Mouse (Mus musculus) forebrain, embryonic 14.5 days (tissue): ENCODE data around the gene Foxo3. TPM values are rescaled to one million over a fixed set of nuclear protein-coding genes. Genes with fewer than 3 reads are reported as not detected.

Experiments used
- ATAC-seq: fragments of 200-750 bp; cut with Nextera tagmentation; 2 replicates; pipeline ENCODE4 v1.8.0; 2017; ENCODE audit warnings: mild to moderate bottlenecking, moderate library complexity
- DNase-seq: peaks from one replicate; pipeline ENCODE4 v3.0.0-alpha.2; 2015; ENCODE audit warnings: low spot score
- H3K27ac ChIP-seq: fragments of 300-500 bp; sonication (generic); 2 replicates; pipeline ENCODE4 v1.5.1; 2014; ENCODE audit warnings: low read depth, mild to moderate bottlenecking, control low read depth, low read length, moderate library complexity
- H3K27me3 ChIP-seq: fragments of 300-500 bp; sonication (generic); replicated peaks from 2 replicates; pipeline ENCODE4 v1.6.1; 2014; ENCODE audit warnings: low read length, control low read depth, mixed read lengths; ENCODE audit not compliant: control insufficient read depth, insufficient read depth
- H3K36me3 ChIP-seq: fragments of 300-500 bp; sonication (generic); 2 replicates; pipeline ENCODE4 v1.6.1; 2014; ENCODE audit warnings: low read length, control low read depth; ENCODE audit not compliant: control insufficient read depth, insufficient read depth
- H3K4me1 ChIP-seq: fragments of 300-500 bp; sonication (generic); 2 replicates; pipeline ENCODE4 v1.6.1; 2014; ENCODE audit warnings: antibody characterized with exemption, low read length, control low read depth; ENCODE audit not compliant: control insufficient read depth, insufficient read depth
- H3K4me2 ChIP-seq: fragments of 300-500 bp; sonication (generic); 2 replicates; pipeline ENCODE4 v1.6.1; 2014; ENCODE audit warnings: mild to moderate bottlenecking, control low read depth, low read length
- H3K4me3 ChIP-seq: fragments of 300-500 bp; sonication (generic); 2 replicates; pipeline ENCODE4 v1.5.1; 2014; ENCODE audit warnings: low read depth, low read length, control low read depth
- H3K9ac ChIP-seq: fragments of 300-500 bp; sonication (generic); 2 replicates; pipeline ENCODE4 v1.6.1; 2014; ENCODE audit warnings: mild to moderate bottlenecking, low read length, control low read depth, moderate library complexity
- H3K9me3 ChIP-seq: fragments of 300-500 bp; sonication (generic); replicated peaks from 2 replicates; pipeline ENCODE4 v1.6.1; 2016; ENCODE audit warnings: low read length, control low read depth, mixed read lengths; ENCODE audit not compliant: control insufficient read depth
- WGBS: fragments of 180-500 bp; shearing (Covaris S2); extraction: QIAGEN DNeasy Blood & Tissue Kit; methylation state at CpG from one replicate; pipeline ENCODE4 v1.1.7; 2014; 5-methylcytosine and 5-hydroxymethylcytosine counted together
- polyA plus RNA-seq: library from polyadenylated mRNA; unstranded; fragments of >200 nt; fragmentation: Nextera tagmentation; extraction: Ambion mirVana; gene quantifications from 2 replicates; pipeline ENCODE4 v1.2.1, GENCODE M21; 2014

Foxo3 gene
- polyA plus RNA-seq, 1 experiment from 2014 or later, result 5.4 TPM

DNA sequence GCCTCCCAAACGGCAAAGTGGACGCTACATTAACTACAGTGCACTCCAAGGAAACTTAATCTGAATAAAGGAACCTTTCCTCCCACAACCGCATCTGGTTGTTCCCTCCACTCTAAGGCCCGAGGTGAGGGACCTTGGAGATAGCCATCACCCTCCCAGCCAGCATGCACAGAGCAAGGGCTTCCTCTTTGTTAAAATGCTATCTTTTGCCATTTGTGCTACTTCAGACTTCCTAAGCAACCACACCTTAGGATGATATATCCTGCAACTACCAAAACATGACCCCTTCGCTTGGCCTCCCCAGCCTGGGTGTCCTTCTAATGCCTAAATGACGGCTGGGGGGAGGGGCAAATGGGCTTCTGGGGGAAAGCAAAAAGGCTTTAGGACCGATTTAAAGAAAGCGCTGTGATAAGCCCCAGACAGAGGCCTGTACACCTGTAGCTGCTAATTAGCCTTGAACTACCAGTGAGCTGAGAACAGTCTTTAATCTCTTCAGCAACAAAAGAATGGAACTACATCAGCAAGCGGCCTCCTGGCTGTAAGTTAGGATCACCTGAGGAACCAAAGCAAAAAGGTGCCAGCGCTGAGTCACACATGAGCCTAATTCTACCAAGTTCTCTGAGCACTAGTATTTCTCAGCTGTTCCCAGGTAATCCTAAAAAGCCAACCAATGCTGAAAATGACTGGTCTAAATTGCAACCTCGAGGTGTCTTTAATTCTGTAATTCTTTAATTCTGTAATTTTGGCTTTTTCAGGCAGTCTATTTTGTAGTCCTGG is 4.9 kb downstream of the Foxo3 start:
- Histone ChIP-seq H3K27me3 (0 out of 2 replicates have a peak, but pooled peaks cover 3% of the 10 kb centered on the region), H3K27ac (no peak overlapping the region), H3K4me3 (no peak overlapping the region), H3K36me3 (no peaks in the 10 kb centered on the region), H3K9me3 (no peaks in the 10 kb centered on the region), H3K9ac (no peak overlapping the region), H3K4me1 (peaks cover 15% of the 10 kb centered on the region), H3K4me2 (no peak overlapping the region)
- DNase-seq (no peak), ATAC-seq (no peak)
- 54% methylated on average over 11 of the region's 11 CpGs for WGBS

DNA sequence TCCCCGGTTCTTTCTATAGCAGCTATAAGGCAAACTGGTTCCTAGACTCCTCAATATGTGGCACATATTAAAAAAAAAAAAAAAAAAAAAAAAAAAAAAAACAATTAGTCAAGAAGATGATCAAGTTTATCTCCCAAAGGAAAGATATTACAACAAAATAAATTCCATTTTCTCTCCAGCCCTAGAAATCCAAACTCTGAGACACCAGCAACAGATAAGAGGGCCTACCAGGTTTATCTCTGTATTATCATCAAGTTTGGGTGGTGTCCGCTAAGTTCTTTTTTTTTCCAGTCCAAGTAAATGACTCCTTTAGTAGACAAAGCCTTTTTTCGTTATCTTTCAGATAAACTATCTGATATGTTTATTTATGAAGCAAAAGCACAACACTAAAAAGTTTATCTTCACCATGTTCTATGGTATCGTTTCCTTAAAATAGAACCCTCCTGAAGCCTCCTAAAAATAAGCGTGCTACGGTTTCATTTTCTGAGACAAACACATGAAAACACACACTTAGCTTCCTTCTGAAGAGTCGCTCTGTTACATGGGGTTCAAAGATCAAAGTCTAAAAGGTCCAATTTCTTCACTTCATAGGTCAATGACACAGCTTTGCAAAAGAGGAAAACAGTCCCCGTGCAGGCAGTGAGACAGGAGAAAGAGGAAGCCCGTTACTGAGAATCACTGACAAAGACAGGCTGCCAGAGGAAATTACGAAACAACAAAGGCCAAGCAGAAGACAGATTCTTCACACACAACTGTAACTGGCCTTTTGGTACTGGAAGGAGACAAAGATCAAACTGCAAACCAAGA is 6.1 kb downstream of the Foxo3 start:
- Histone ChIP-seq H3K4me1 (peaks cover 15% of the 10 kb centered on the region), H3K4me3 (no peak overlapping the region), H3K9ac (no peak overlapping the region), H3K36me3 (no peaks in the 10 kb centered on the region), H3K27ac (no peak overlapping the region), H3K9me3 (no peaks in the 10 kb centered on the region), H3K4me2 (no peak overlapping the region), H3K27me3 (0 out of 2 replicates have a peak, but pooled peaks cover 3% of the 10 kb centered on the region)
- no peak for DNase-seq
- ATAC-seq, result no peak
- WGBS, result 68% methylated on average over 10 of the region's 10 CpGs

DNA sequence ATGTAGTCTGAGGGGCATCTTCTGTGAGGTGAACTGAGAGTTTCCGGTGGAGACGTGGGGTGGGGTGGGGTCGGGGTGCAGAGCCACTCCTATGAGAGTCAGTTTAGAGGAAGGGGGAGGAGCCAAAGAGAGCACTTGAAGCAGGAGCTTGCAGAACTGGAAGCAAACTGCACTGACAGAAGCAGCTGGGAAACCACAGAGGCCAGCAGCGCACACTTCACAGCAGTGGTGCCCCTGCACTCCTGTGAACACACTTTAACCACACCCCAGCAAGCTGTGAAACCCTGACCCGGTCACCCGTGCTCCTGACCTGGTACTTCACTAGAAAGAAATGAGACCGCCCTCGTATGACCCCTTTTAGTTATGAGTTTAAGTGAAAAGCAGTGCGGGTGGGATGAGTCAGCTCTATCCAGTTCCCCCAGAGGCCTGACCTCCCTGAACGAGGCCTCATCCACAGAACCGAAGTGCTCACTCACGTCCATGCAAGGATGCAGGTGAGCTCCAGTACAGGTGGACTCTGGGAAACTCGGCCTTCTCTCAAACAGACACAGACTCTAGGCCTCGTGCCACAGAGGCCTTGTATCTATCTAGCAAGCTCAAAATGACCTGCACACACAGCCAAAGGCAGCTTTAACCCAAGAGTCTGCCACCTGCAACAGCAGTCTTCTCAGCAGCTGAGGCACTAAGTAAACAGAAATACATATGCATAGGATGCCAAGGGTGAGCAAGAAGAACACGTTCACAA is 7.1 kb downstream of the Foxo3 start:
- H3K4me1 ChIP-seq, result peaks cover 10% of the 10 kb centered on the region
- H3K9ac ChIP-seq, result 0 out of 2 replicates have a peak overlapping the region, but pooled peaks have one; percentile 17
- peaks cover 4% of the 10 kb centered on the region; the same call in 1 of the 2 replicates for H3K36me3 ChIP-seq
- no peaks in the 10 kb centered on the region for H3K9me3 ChIP-seq
- no peak overlapping the region for H3K4me3 ChIP-seq
- DNase-seq (no peak), ATAC-seq (no peak)
- H3K27ac ChIP-seq, result no peak overlapping the region
- WGBS, result 80% methylated on average over 15 of the region's 15 CpGs
- H3K27me3 ChIP-seq, result 0 out of 2 replicates have a peak, but pooled peaks cover 3% of the 10 kb centered on the region
- H3K4me2 ChIP-seq, result no peak overlapping the region

DNA sequence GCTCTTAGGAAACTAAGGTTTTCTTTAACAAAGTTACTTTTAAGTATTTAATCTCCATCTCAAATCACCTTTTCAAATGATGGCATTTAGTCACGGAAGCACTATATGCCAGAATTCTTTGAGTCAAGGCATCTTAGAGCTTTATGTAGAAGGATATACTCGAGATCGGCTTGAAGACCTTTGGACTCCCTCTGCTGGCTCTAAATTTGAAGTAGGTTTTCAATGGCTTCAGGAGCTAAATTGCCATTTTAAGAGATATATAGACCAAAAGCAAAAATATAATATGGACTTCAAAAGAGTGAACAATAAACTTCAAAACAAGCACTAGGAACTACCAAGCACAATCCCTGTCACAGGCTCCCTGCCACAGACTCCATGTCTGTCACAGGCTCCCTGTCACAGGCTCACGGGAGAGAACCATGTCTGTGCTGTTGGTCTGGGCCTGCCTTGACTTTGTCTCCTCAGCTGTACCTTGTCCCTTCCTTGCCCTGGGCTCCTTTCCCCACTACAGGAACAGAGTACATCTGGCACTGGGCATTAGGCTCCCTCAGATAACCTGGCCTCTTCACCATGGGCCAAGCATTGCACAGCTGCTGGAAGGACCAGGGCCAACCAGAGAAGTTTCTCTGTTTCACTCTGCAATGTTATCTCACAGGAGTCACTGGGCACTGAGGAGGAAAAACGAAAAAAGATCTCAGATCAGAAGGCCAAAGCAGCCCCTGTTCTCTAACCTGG is 8.6 kb downstream of the Foxo3 start:
- ATAC-seq, result no peak
- H3K36me3 ChIP-seq, result peaks cover 4% of the 10 kb centered on the region; the same call in 1 of the 2 replicates
- no peaks in the 10 kb centered on the region for H3K9me3 ChIP-seq
- H3K4me2 ChIP-seq, result no peak overlapping the region
- no peak overlapping the region for H3K4me3 ChIP-seq
- no peaks in the 10 kb centered on the region for H3K27me3 ChIP-seq
- no peak overlapping the region for H3K27ac ChIP-seq
- no peak for DNase-seq
- no peaks in the 10 kb centered on the region for H3K4me1 ChIP-seq
- no peak overlapping the region for H3K9ac ChIP-seq
- WGBS, result 85% methylated on average over 5 of the region's 5 CpGs

DNA sequence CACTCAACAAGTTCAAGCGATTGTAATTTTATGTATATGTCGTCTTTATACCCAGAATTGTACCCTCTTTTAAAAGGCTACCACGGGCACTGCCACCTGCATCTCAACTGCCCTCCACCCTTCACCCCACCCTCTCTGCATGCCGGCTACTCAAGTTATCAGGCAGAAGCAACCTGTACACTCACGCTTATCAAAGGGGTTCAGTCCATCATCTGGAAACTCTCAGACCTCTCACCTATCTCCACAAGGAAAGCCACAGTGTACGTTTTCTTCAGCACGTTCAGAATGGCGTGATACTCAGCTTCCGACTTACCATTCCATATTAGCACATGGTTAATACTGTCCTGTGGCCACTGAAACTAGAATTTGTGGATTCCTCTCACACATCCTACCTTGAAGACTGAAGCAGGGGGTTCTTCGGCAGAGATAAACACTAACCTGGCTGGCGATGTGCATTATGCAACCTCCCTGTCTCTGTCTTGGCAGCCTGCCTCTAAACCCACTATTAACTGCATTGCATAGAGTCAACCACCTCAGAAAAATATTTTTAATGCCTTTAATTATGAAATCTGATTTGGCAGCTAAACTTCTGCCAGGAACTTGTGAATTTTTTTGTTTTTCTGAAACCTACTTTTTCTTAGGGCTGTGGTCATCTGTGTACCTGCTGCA is 11.4 kb downstream of the Foxo3 start:
- DNase-seq (no peak), ATAC-seq (no peak)
- Histone ChIP-seq H3K4me1 (no peaks in the 10 kb centered on the region), H3K9ac (no peak overlapping the region), H3K36me3 (peaks cover 4% of the 10 kb centered on the region; the same call in 1 of the 2 replicates), H3K4me3 (no peak overlapping the region), H3K9me3 (no peaks in the 10 kb centered on the region), H3K27ac (no peak overlapping the region), H3K27me3 (no peaks in the 10 kb centered on the region), H3K4me2 (no peak overlapping the region)
- 94% methylated on average over 11 of the region's 11 CpGs for WGBS

DNA sequence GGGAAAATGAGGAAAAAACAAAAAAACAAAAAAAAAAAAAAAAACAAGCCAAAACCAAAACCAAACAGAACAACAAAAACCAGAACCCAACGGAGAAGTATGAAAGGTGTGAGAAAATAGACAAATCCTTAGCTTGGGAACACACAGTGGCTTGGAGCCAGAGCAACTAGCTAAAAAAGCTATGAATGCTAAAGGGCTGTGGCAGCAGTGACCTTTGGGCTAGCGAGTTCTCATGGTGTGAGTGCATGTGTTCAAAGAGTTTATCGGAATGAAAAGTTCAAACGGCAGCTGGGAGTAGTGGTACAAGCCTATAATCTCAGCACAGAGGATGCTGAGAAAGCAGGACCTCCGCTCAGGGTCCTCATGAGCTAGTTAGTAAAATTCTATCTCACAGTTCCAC is 12.4 kb downstream of the Foxo3 start:
- no peak overlapping the region for H3K9ac ChIP-seq
- H3K27me3 ChIP-seq, result no peaks in the 10 kb centered on the region
- no peaks in the 10 kb centered on the region for H3K4me1 ChIP-seq
- DNase-seq, result no peak
- no peaks in the 10 kb centered on the region for H3K9me3 ChIP-seq
- peaks cover 4% of the 10 kb centered on the region; the same call in 1 of the 2 replicates for H3K36me3 ChIP-seq
- no peak overlapping the region for H3K4me3 ChIP-seq
- ATAC-seq, result no peak
- no peak overlapping the region for H3K4me2 ChIP-seq
- no peak overlapping the region for H3K27ac ChIP-seq
- 91% methylated on average over 5 of the region's 5 CpGs for WGBS

DNA sequence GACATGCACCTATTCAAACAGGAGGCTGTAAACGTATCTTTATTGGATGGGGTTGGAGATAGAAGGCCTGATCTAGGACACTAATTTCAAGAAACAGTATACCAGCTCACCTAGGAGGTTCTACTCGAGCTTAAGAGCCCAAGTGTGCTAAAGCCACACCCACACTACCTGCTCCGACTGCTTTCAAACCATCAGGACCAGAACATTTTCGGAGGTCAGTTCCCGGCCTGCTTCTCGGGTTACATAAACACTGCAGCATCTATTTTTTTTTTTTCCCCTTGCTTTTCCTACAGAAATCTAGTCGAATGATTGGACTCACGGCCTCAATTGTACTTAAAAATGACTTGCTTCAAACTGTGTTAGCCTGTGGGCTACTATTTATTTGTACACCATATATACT is 12.9 kb downstream of the Foxo3 start:
- ATAC-seq, result no peak
- DNase-seq, result no peak
- no peaks in the 10 kb centered on the region for H3K27me3 ChIP-seq
- no peak overlapping the region for H3K27ac ChIP-seq
- H3K4me3 ChIP-seq, result no peak overlapping the region
- H3K36me3 ChIP-seq, result peaks cover 4% of the 10 kb centered on the region; the same call in 1 of the 2 replicates
- no peak overlapping the region for H3K4me2 ChIP-seq
- H3K9ac ChIP-seq, result no peak overlapping the region
- no peaks in the 10 kb centered on the region for H3K4me1 ChIP-seq
- WGBS, result 85% methylated on average over 8 of the region's 8 CpGs
- H3K9me3 ChIP-seq, result no peaks in the 10 kb centered on the region

DNA sequence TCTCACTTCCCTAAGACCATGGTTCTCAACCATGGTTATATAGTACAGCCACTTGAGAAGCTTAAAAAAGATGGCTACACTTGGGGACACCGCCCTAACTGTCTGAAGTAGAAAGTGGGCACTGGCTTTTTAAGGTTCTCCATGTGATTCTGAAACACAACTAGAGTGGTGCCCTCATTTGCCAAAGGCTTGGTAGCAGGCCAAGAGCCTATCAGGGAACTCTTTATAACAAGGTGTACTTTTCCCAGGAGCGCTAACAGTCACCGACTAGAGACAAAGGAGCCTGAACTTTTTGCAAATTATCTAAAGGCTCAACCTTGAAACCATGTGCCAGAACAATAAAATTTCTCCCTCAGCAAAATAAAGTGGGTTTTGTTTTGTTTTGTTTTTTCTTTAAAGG is 14.5 kb downstream of the Foxo3 start:
- 75% methylated on average over 3 of the region's 3 CpGs for WGBS
- no peaks in the 10 kb centered on the region for H3K27me3 ChIP-seq
- no peak overlapping the region for H3K27ac ChIP-seq

More for the DNA sequence above, 14.5 kb downstream of the Foxo3 start:
- no peak overlapping the region for H3K9ac ChIP-seq
- H3K4me2 ChIP-seq, result no peak overlapping the region
- no peaks in the 10 kb centered on the region for H3K4me1 ChIP-seq
- H3K36me3 ChIP-seq, result peaks cover 4% of the 10 kb centered on the region; the same call in 1 of the 2 replicates
- no peak overlapping the region for H3K4me3 ChIP-seq
- DNase-seq (no peak), ATAC-seq (no peak)
- no peaks in the 10 kb centered on the region for H3K9me3 ChIP-seq
